Mouse (Mus musculus): ENCODE data around the gene Fkbp6.

The Fkbp6 gene

GRCm38 (mm10) chr5:135274663-135275396 is 75.0 kb downstream of the Fkbp6 start:
- DNase-seq (ENCODE audit: low spot score): no peak

DNA sequence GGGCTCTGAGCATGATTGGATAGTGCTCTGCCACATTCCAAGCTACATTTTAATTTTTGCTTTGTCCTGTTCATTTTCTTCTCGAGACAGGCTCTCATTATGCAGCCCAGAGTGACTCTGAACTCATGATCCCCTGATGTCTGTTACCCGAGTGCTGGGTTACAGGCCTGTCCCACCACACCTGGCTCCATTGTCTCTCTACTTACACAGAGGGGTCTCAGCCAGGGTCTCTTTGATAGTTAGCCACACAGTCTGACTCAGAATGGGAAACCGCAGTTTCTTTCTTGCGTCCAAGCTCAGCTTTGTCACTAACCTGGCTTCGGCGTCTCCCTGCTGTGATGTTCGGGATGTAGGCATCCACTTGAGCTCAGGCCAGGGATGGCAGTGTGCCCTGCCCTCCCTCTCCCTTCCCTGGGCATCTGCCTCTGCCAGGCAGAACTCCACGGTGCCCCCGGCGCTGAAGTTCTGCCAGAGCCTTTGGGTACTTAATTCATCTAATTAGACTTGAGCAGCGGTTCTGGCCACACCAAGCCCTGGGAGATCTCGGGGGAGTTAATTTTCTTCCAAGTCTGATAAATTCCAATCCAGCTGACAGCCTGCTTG is 78.2 kb downstream of the Fkbp6 start:
- no peak for DNase-seq (ENCODE audit: low spot score)

DNA sequence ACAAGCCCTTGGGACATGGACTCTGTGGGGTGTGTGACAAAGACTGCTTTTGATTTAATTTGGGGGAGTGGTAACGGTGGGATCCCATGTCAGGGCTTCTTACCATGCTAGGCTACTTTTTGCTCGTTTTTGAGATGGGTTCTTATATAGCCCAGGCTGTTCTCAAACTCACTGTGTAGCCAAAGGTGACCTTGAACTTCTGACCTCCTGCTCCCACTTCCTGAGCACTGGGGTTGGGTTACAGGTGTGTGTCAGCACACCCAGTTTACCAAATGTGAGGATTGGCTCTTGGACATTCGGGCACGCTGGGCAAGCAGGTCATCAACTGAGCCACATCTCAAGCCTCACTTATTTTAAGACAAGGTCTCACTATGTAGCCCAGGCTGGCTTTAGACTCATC is 79.5 kb downstream of the Fkbp6 start:
- no peak for DNase-seq (ENCODE audit: low spot score)

DNA sequence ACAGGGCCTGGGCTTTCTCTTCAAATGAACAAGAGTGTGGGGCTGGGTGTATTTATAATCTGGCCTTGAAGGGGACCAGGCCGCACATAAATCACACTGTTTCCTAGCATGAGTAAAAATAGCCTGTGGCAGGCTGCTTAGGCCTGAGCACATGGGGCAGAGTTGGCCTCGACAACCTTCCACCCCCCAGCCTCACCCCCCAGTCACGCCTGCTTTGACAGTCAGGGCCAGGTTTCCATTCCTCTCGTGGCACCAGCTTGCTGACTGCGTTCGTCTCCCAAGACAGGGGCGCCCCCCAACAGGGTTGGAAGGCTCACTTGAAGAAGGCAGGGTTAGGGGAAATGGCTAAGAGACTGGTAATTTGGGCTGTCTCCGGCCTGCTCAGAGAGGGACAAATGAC is 80.4 kb downstream of the Fkbp6 start:
- no peak for DNase-seq (ENCODE audit: low spot score)

- DNase-seq (ENCODE audit: low spot score): no peak
Observed at GRCm38 (mm10) chr5:135264548-135264947, 85.3 kb downstream of the Fkbp6 start.

- no peak for DNase-seq (ENCODE audit: low spot score)
Observed at GRCm38 (mm10) chr5:135263866-135264503, 85.9 kb downstream of the Fkbp6 start.

DNA sequence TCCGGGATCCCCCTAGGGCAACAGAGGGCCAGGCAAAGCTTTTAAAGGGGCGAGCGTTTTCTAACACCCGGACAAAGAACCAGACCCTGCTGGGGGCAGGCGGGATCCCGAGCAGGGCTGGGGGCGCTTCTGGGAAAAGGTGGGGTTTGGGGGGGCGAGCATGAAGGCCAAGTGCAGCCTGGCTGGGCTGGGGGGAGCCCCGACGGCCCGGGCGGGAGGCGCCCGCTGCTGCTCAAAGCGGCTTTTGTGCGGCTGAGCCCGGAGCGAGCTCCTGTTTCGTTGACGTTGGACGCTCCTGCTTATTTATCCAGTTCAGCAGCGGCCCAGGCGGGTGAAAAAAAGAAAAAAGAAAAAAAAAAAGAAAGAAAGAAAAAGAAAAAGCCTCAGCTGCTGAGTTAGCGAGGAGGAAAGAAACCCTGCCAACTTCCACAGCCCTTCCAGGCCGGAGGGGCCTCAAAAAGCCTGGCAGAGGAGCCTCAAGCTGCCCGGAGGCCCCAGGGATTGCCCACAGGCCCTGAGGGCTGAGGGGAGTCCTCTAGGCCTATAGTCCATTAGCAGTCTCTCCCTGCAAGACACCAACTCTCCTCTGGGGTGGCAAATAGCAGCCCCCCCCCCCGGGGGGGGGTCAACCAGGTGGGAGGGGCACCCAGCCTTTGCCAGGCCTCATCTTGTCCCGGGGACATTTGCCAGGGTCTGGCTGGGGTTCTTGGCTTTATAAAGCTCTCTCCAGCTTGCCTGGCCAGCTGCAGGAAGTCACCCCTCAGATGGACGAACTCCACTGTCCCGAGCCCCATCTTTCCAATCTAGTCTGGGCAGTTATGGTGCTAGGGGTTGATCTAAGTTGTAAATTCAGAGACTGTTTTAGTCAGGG is 91.3 kb downstream of the Fkbp6 start:
- no peak for DNase-seq (ENCODE audit: low spot score)

DNA sequence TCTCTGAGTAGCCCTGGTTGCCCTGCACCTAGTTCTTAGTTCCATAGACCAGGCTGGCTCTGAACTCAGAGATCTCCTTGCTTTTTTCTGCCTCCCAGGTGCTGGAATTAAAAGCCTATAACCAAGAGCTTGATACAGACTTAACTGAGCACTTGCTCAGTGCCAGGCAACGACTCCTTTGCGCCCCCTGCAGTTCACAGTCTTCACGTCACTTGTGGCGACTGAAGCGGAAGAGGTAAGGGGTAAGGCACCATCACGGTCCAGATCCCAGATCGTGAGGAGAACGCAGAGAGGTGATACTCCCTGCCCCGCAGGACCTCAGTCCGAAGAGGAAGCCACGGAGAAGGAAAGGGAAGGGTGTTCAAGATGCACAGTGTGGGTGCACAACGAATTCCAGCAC is 92.3 kb downstream of the Fkbp6 start:
- no peak for DNase-seq (ENCODE audit: low spot score)

DNA sequence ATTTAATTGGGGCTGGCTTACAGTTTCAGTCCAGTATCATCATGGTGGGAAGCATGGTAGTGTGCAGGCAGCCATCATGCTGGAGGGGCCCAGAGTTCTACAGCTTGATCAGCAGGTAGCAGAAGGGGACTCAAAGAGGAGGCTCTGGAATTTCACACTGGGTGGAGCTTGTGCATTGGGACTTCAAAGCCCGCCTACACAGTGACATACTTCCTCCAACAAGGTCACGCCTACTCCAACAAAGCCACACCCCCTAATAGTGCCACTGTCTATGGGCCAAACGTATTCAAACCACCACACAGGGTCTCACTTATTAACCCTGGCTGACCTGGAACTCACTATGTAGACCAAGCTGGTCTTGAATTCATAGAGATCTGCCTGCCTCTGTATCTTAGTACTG is 93.7 kb downstream of the Fkbp6 start:
- no peak for DNase-seq (ENCODE audit: low spot score)

DNA sequence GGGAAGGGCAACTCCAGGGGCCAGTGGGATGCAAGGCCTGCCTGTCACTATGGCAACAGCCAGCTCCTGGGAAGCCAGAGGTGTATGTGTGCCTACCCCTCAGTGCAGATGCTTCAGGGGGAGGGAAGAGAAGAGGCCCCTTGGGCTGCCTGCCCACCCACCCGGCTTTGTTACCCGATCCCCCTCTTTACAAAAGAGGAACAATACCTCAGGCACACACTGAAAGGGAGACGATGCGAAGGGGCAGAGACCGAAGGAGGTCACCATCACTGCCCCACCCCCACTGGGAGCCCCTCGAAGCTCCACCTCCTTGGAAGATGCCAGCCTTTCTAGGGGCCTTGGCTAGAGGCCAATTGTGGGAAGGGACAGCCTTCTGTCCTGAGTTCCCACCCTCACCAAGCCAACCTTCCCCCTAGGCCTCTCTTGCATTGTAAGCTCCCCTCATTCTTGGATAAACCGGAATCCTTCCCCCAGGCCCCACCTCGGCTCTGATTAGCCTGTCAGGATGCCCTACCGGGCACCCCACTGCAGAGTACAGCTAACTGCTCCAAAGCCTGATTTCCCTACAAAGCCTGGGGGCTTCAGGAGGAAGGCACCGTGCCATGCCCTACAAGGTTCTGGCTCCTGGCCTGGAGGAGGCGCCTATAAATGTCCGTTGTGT is 96.0 kb downstream of the Fkbp6 start:
- no peak for DNase-seq (ENCODE audit: low spot score)

DNA sequence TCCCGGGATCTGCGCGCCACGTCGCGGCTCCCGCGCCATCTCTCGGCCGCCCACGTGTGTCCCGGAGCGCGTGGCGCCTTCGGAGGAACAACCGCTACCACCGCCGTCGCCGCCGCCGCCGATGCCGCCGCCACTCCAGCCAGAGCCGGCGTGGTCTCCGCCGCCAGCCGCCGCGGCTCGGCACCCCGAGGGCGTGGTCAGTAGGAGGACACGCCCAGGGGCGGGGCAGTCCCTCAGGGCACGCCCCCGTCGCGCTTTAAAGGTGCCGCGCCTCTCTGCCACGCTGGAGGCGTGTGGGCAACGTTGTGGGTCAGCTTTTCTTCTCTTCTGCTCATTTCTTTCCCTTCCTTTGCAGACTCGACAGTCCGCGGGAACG is 98.8 kb downstream of the Fkbp6 start, which contains the start of gene Fzd9:
Gene Fzd9, minus strand, starts transcription at position 152 of the 376 bp plus-strand sequence.
- peak; percentile 37 for DNase-seq (ENCODE audit: low spot score)

GRCm38 (mm10) chr5:135250186-135251078 is 99.4 kb downstream of the Fkbp6 start:
- DNase-seq (ENCODE audit: low spot score): no peak

GRCm38 (mm10) chr5:135248956-135249676 is 100.7 kb downstream of the Fkbp6 start:
- DNase-seq (ENCODE audit: low spot score): no peak

GRCm38 (mm10) chr5:135247337-135247736 is 102.5 kb downstream of the Fkbp6 start:
- no peak for DNase-seq (ENCODE audit: low spot score)

DNA sequence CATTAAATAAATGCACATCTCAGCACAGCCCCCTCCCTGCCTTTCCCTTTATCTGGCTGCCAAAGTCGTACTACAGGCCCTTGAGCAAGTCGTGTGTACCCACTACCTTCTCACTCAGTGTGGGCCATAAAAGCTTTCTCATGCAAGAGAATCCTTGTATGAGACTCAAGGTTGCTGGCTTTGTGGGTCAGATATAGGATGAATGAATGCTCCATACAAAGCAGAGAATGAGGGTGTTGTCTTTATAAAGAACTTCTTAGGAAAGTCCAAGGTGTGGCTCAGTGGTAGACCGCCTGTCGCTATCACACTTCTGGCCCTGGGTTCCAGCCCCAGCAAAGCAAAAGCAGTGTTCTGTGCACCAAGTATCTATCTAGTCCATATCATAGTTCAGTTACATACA is 103.3 kb downstream of the Fkbp6 start:
- DNase-seq (ENCODE audit: low spot score): no peak

DNA sequence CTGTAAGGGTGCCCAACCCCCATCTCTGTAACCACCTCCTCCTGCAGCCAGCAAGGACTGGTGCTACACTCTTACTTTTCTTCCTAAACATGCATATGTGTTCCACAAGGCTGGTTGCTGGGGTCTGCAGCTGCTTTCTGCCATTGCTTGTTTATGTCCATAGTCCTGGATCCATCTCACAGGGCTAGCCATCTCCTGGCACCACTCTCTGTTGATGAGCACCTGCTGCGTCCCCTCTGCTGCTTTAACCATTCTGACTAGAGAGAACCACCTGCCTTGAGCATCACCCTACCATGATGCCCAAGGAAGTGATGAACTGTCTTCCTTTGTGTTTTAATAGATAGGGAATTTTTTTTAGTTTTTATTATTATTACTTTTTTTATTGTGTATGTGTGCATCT is 106.7 kb downstream of the Fkbp6 start:
- no peak for DNase-seq (ENCODE audit: low spot score)

DNA sequence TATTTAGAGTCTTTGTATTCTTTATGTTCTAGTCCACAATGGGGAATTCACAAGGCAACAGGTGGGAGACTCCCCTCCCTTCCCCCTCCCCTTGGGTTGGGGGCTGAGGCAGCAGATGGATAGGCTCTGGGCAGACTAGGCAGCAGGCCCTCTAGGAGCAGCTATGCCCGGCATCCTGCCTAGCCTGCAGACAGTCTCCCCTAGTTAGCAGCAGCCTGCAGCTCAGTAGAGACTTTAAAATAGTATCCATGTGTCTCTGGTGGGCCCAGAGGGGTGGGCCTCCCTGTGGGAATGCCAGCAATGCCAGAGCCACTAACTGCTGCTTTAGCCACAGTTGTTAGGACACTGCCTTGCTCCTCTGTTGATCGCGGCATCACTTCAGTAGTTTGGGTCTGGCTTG is 107.2 kb downstream of the Fkbp6 start:
- no peak for DNase-seq (ENCODE audit: low spot score)

DNA sequence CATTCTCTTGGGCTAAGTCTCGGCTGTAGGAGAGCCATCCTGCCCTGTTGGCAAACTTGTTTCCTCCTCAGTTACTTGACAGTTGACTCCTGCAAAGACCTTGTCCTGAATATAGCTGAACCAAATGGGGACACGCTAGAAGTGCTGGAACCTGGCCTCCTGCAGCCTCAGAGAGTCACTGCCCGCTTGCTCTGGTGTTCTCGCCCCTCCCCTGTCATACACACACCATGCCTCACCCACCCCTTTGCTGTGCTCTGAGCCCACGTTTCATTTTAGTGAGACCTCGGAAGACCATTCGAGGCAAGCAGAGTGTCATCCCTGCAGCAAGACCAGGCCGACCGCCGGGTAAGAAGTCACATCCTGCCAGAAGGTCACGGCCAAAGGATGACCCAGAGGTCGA is 107.7 kb downstream of the Fkbp6 start:
- DNase-seq (ENCODE audit: low spot score): no peak

Data from urinary bladder, postnatal 10 days (tissue).